ENCODE assay signal across 7 mouse cellular contexts in genomic region chr7:30072146-30073028, GRCm38 (mm10). TPM values are rescaled to one million over a fixed set of nuclear protein-coding genes. Genes with fewer than 3 reads are reported as not detected.
DNase-seq lines count a peak whose midpoint lies in the region; ATAC-seq and TF ChIP-seq lines count a peak whose summit lies in the region.

Gene Zfp82 (minus strand): TSS chr7:30072900.

- peak within 1 kb of the TSS; percentile 95 for H3K4me2 ChIP-seq in intestine, embryonic 14.5 days (ENCODE audit: low read length)
- peak within 1 kb of the TSS; percentile 94 for H3K4me2 ChIP-seq in midbrain, embryonic 12.5 days (replicated peaks)

- no peak for TF ChIP-seq CTCF in small intestine, adult 2 months (IDR thresholded peaks at IDR 0.05; ENCODE audit: extremely low read depth, insufficient read length, insufficient replicate concordance, low read depth, low read length)

- under 1% methylated on average over 50 of the region's 50 CpGs for WGBS in intestine, embryonic 14.5 days
- WGBS in limb, embryonic 10.5 days = under 1% methylated on average over 50 of the region's 50 CpGs
- under 1% methylated on average over 50 of the region's 50 CpGs for WGBS in midbrain, embryonic 12.5 days
- 1% methylated on average over 50 of the region's 50 CpGs for WGBS in small intestine, adult 2 months

- intact Hi-C loops in gastrocnemius, postnatal 14 days (cut with DNase I; ENCODE audit: low total_unique reads) = no loop called here

- H3K9me3 ChIP-seq in intestine, embryonic 14.5 days (ENCODE audit: control insufficient read depth, low read length) = no peaks in the 10 kb centered on the region
- no peaks in the 10 kb centered on the region for H3K9me3 ChIP-seq in limb, embryonic 10.5 days (replicated peaks)
- H3K9me3 ChIP-seq in midbrain, embryonic 12.5 days = no peaks in the 10 kb centered on the region

- TF ChIP-seq POLR2A in small intestine, adult 2 months (IDR thresholded peaks at IDR 0.05; ENCODE audit: low read depth, low read length) = no peak

- DNase-seq in adrenal gland, adult 2 months = peak; percentile 91
- DNase-seq in embryo, embryonic 10.5 days (ENCODE audit: low spot score) = peak; percentile 92
- peak; percentile 82 for DNase-seq in gastrocnemius, postnatal 14 days
- peak; percentile 85 for DNase-seq in intestine, embryonic 14.5 days (ENCODE audit: low spot score)
- peak; percentile 88 for DNase-seq in limb, embryonic 10.5 days (ENCODE audit: low spot score)

- H3K4me1 ChIP-seq in intestine, embryonic 14.5 days (replicated peaks; ENCODE audit: control insufficient read depth, insufficient read depth, low read length) = no peaks in the 10 kb centered on the region; the same call in 1 of the 2 replicates
- H3K4me1 ChIP-seq in limb, embryonic 10.5 days = peaks cover 13% of the 10 kb centered on the region
- H3K4me1 ChIP-seq in midbrain, embryonic 12.5 days = peaks cover 7% of the 10 kb centered on the region; the same call in 1 of the 2 replicates
- H3K4me1 ChIP-seq in small intestine, adult 2 months (ENCODE audit: control insufficient read depth, insufficient read depth, insufficient read length, low read length) = no peaks in the 10 kb centered on the region

- no peaks in the 10 kb centered on the region for H3K27me3 ChIP-seq in intestine, embryonic 14.5 days (replicated peaks; ENCODE audit: control insufficient read depth, insufficient read depth, low read length)
- H3K27me3 ChIP-seq in limb, embryonic 10.5 days (ENCODE audit: low read depth, poor library complexity, severe bottlenecking) = no peaks in the 10 kb centered on the region
- no peaks in the 10 kb centered on the region for H3K27me3 ChIP-seq in midbrain, embryonic 12.5 days
- no peaks in the 10 kb centered on the region for H3K27me3 ChIP-seq in small intestine, adult 2 months (ENCODE audit: control insufficient read depth, insufficient read depth, low read length)

- H3K4me3 ChIP-seq in intestine, embryonic 14.5 days (ENCODE audit: low read depth, low read length) = peak within 1 kb of the TSS; percentile 85
- peak within 1 kb of the TSS; percentile 90 for H3K4me3 ChIP-seq in limb, embryonic 10.5 days
- H3K4me3 ChIP-seq in midbrain, embryonic 12.5 days = peak within 1 kb of the TSS; percentile 81
- peak within 1 kb of the TSS; percentile 72 for H3K4me3 ChIP-seq in small intestine, adult 2 months (ENCODE audit: low read depth, low read length)

- H3K27ac ChIP-seq in intestine, embryonic 14.5 days (ENCODE audit: low read depth) = peak within 1 kb of the TSS; percentile 33; the same call in 1 of the 2 replicates
- H3K27ac ChIP-seq in limb, embryonic 10.5 days = peak within 1 kb of the TSS; percentile 88
- peak within 1 kb of the TSS; percentile 77 for H3K27ac ChIP-seq in midbrain, embryonic 12.5 days (replicated peaks)
- no peak within 1 kb of the TSS for H3K27ac ChIP-seq in small intestine, adult 2 months (ENCODE audit: insufficient read depth, low read depth, low read length)

- peak within 1 kb of the TSS; percentile 63 for H3K9ac ChIP-seq in intestine, embryonic 14.5 days (ENCODE audit: low read length)
- H3K9ac ChIP-seq in midbrain, embryonic 12.5 days (replicated peaks) = peak within 1 kb of the TSS; percentile 84

- H3K36me3 ChIP-seq in intestine, embryonic 14.5 days (ENCODE audit: control insufficient read depth, insufficient read depth, low read length) = peaks cover 23% of the 10 kb centered on the region
- peaks cover 55% of the 10 kb centered on the region for H3K36me3 ChIP-seq in limb, embryonic 10.5 days
- peaks cover 23% of the 10 kb centered on the region for H3K36me3 ChIP-seq in midbrain, embryonic 12.5 days
- H3K36me3 ChIP-seq in small intestine, adult 2 months (ENCODE audit: control insufficient read depth, insufficient read depth, low read length) = no peaks in the 10 kb centered on the region

- ATAC-seq in intestine, embryonic 14.5 days (replicated peaks; ENCODE audit: low FRiP score, low TSS enrichment, low read depth) = peak; percentile 91
- peak; percentile 93 for ATAC-seq in midbrain, embryonic 12.5 days (ENCODE audit: low FRiP score, low read depth)

RNA-seq across cellular contexts. Expression of gene Zfp82, which starts in this region (rescaled TPM):
- 1 to 10 TPM; 1.6 to 2.5 TPM for total RNA-seq in adrenal gland, adult 2 months (2021)
- polyA plus RNA-seq in adrenal gland, adult 2 months (2012; rRNA removed) = 0.06 and 0.11 TPM in 2 replicates
- 1 to 10 TPM; 1.0 to 1.6 TPM for total RNA-seq in gastrocnemius, postnatal 14 days (2021)
- 4.9 and 5.4 TPM in 2 replicates for polyA plus RNA-seq in intestine, embryonic 14.5 days (2014; fragmentation: Nextera tagmentation; extraction: Ambion mirVana)
- 4.4 and 5.3 TPM in 2 replicates for polyA plus RNA-seq in limb, embryonic 10.5 days (2016; fragmentation: Nextera tagmentation; extraction: Ambion mirVana)
- 10.4 and 11.2 TPM in 2 replicates for polyA plus RNA-seq in midbrain, embryonic 12.5 days (2016; fragmentation: Nextera tagmentation; extraction: Ambion mirVana)
- 0.23 and 0.25 TPM in 2 replicates for polyA plus RNA-seq in small intestine, adult 2 months (2012; rRNA removed)
